Mouse (Mus musculus) kidney, postnatal 0 days (tissue): ENCODE data around the gene Tmem106a. TPM values are rescaled to one million over a fixed set of nuclear protein-coding genes. Genes with fewer than 3 reads are reported as not detected.
"Not testable (repeated sequence)": the region's sequence is repeated elsewhere in the genome, so short reads cannot be mapped to it uniquely, and the experiment has no call there.

ENCODE experiments used
- ATAC-seq: fragments of 200-750 bp; cut with Nextera tagmentation; replicated peaks from 2 replicates; pipeline ENCODE4 v1.8.0; 2017; ENCODE audit warnings: low read depth, moderate number of reproducible peaks, moderate TSS enrichment, moderate library complexity; ENCODE audit not compliant: low FRiP score
- DNase-seq: peaks from one replicate; pipeline ENCODE4 v3.0.0-alpha.2; 2016; ENCODE audit warnings: low spot score
- H3K27ac ChIP-seq: fragments of 300-500 bp; sonication (generic); 2 replicates; pipeline ENCODE4 v1.5.1; 2014; ENCODE audit warnings: mild to moderate bottlenecking
- H3K27me3 ChIP-seq: fragments of 300-500 bp; sonication (generic); 2 replicates; pipeline ENCODE4 v1.6.1; 2014; ENCODE audit warnings: low read length, mixed read lengths; ENCODE audit not compliant: insufficient read depth
- H3K36me3 ChIP-seq: fragments of 300-500 bp; sonication (generic); 2 replicates; pipeline ENCODE4 v1.6.1; 2014; ENCODE audit warnings: low read length, mixed read lengths; ENCODE audit not compliant: insufficient read depth
- H3K4me1 ChIP-seq: fragments of 300-500 bp; sonication (generic); replicated peaks from 2 replicates; pipeline ENCODE4 v1.6.1; 2014; ENCODE audit warnings: antibody characterized with exemption, low read length, mixed read lengths; ENCODE audit not compliant: insufficient read depth
- H3K4me2 ChIP-seq: fragments of 300-500 bp; sonication (generic); 2 replicates; pipeline ENCODE4 v1.6.1; 2014; ENCODE audit warnings: mild to moderate bottlenecking, low read length, moderate library complexity, mixed read lengths
- H3K4me3 ChIP-seq: fragments of 300-500 bp; sonication (generic); replicated peaks from 2 replicates; pipeline ENCODE4 v1.5.1; 2014; ENCODE audit warnings: low read depth, low read length
- H3K9ac ChIP-seq: fragments of 300-500 bp; sonication (generic); 2 replicates; pipeline ENCODE4 v1.6.1; 2014; ENCODE audit warnings: low read depth, low read length
- H3K9me3 ChIP-seq: fragments of 300-500 bp; sonication (generic); replicated peaks from 2 replicates; pipeline ENCODE4 v1.6.1; 2016; ENCODE audit warnings: low read length, inconsistent platforms, mixed read lengths
- CTCF ChIP-seq: IDR thresholded peaks from 2 replicates; pipeline ENCODE4 v1.5.1; 2016; ENCODE audit warnings: antibody characterized with exemption, low read depth, mild to moderate bottlenecking, moderate library complexity
- whole genome bisulfite sequencing: fragments of 180-500 bp; shearing (Covaris S2); extraction: QIAGEN DNeasy Blood & Tissue Kit; methylation state at CpG from one replicate; pipeline ENCODE4 v1.1.7; 2014; 5-methylcytosine and 5-hydroxymethylcytosine counted together
- polyA plus RNA-seq: library from polyadenylated mRNA; unstranded; fragments of >200 nt; fragmentation: Nextera tagmentation; extraction: Ambion mirVana; gene quantifications from 2 replicates; pipeline ENCODE4 v1.2.1, GENCODE M21; 2015

Tmem106a gene
- polyA plus RNA-seq, 1 experiment from 2014 or later, result 19.4 TPM

DNA sequence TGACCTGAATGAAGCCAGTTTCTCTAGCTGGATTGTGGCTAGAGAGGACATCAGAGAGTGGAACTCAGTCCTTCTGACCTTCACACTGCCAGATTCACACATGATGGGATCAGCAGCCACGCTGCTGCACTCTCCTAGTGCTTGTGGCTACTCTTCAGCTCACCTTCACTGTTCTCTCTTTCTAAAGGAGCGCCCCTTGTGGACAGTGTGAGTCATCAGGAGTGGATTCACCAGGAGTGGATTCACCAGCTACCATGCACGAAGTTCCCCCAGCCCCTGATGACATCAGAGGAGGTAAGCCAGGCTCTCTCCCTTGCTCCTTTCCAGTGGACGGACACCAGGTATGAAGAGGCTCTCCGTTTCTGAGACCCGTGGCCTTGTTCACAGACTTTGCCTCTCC is 5.9 kb upstream of the Tmem106a start:
- Histone ChIP-seq H3K27ac (no peak overlapping the region), H3K4me3 (no peak overlapping the region), H3K36me3 (peaks cover 81% of the 10 kb centered on the region), H3K9me3 (no peaks in the 10 kb centered on the region), H3K4me1 (no peaks in the 10 kb centered on the region), H3K27me3 (no peaks in the 10 kb centered on the region), H3K4me2 (no peak overlapping the region), H3K9ac (no peak overlapping the region)
- TF ChIP-seq CTCF, result peak; percentile 47; the same call in 1 of the 2 replicates
- DNase-seq (no peak), ATAC-seq (no peak)
- WGBS, result 72% methylated on average over 6 of the region's 6 CpGs

- Histone ChIP-seq H3K36me3 (peaks cover 36% of the 10 kb centered on the region), H3K9ac (no peak overlapping the region), H3K4me2 (no peak overlapping the region), H3K27ac (no peak overlapping the region), H3K4me1 (no peaks in the 10 kb centered on the region), H3K27me3 (no peaks in the 10 kb centered on the region), H3K9me3 (no peaks in the 10 kb centered on the region), H3K4me3 (no peak overlapping the region)
- no peak for ATAC-seq
- WGBS, result 65% methylated on average over 6 of the region's 6 CpGs
- DNase-seq, result no peak
- TF ChIP-seq CTCF, result no peak
Measured at GRCm38 (mm10) chr11:101581081-101581764, 819 bp upstream of the Tmem106a start.

GRCm38 (mm10) chr11:101583205-101583604 is 1.2 kb downstream of the Tmem106a start:
- Histone ChIP-seq H3K27ac (no peak overlapping the region), H3K4me3 (no peak overlapping the region), H3K9ac (no peak overlapping the region), H3K9me3 (no peaks in the 10 kb centered on the region), H3K4me2 (no peak overlapping the region), H3K27me3 (no peaks in the 10 kb centered on the region), H3K36me3 (peaks cover 17% of the 10 kb centered on the region), H3K4me1 (no peaks in the 10 kb centered on the region)
- TF ChIP-seq CTCF, result no peak
- ATAC-seq (no peak), DNase-seq (no peak)
- 84% methylated on average over 2 of the region's 2 CpGs for WGBS

- not testable (repeated sequence) for H3K36me3 ChIP-seq, H3K4me1 ChIP-seq, ATAC-seq, H3K27me3 ChIP-seq, H3K9me3 ChIP-seq, H3K27ac ChIP-seq, H3K4me2 ChIP-seq, H3K4me3 ChIP-seq, DNase-seq, H3K9ac ChIP-seq
- 95% methylated on average over 1 of the region's 1 CpGs for WGBS
Measured at GRCm38 (mm10) chr11:101585031-101585430, 3.0 kb downstream of the Tmem106a start.

- ATAC-seq (no peak), DNase-seq (no peak)
- Histone ChIP-seq H3K9me3 (no peaks in the 10 kb centered on the region), H3K4me1 (no peaks in the 10 kb centered on the region), H3K36me3 (peaks cover under 1% of the 10 kb centered on the region; the same call in 1 of the 2 replicates), H3K4me3 (no peak overlapping the region), H3K4me2 (no peak overlapping the region), H3K27me3 (no peaks in the 10 kb centered on the region), H3K9ac (no peak overlapping the region), H3K27ac (no peak overlapping the region)
- no peak for TF ChIP-seq CTCF
- WGBS, result 80% methylated on average over 4 of the region's 4 CpGs
Measured at GRCm38 (mm10) chr11:101585805-101586204, 3.8 kb downstream of the Tmem106a start.

DNA sequence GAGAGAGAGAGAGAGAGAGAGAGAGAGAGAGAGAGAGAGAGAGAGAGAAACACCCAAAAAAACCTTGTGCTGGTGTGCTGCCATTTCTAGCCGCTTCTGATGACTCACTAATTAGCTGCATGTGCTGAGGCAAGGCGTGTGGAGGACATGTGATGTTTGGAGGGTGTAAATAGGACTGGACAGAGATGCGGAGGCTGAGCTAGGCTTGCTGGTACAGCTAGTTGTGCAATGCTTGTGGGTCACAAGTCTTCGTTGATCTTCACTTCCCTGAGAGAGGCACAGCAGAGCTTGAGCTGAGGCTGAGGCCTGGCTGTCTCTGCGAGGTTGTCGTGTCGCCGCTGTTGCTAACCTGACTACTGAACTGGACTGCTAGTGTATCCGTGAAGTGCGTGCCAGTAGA is 5.6 kb downstream of the Tmem106a start:
- H3K36me3 ChIP-seq, result no peaks in the 10 kb centered on the region
- no peaks in the 10 kb centered on the region for H3K4me1 ChIP-seq
- DNase-seq (no peak), ATAC-seq (no peak)
- TF ChIP-seq CTCF, result no peak
- H3K4me2 ChIP-seq, result no peak overlapping the region
- WGBS, result 83% methylated on average over 10 of the region's 10 CpGs
- H3K27ac ChIP-seq, result no peak overlapping the region
- H3K27me3 ChIP-seq, result no peaks in the 10 kb centered on the region
- H3K9me3 ChIP-seq, result no peaks in the 10 kb centered on the region
- no peak overlapping the region for H3K4me3 ChIP-seq
- no peak overlapping the region for H3K9ac ChIP-seq

DNA sequence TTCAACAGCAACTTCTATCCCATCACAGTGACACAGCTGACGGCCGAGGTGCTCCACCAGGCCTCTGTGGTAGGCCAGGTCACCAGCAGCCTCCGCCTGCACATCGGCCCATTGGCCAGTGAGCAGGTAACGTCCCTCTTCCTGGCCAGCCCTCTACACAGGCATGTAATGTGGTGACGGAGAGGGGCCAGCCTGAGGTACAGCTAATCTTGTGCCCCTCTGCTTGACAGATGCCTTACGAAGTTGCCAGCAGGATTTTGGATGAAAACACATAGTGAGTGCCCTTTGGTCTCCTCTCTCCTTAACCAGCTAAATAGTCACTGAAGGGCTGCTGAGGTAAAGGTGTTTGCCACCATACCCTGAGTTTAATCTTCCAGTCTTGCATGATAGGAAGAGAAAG is 6.8 kb downstream of the Tmem106a start:
- H3K4me1 ChIP-seq, result no peaks in the 10 kb centered on the region
- H3K4me3 ChIP-seq, result no peak overlapping the region
- peak overlapping the region; percentile 51; the same call in 1 of the 2 replicates for H3K27ac ChIP-seq
- no peaks in the 10 kb centered on the region for H3K9me3 ChIP-seq
- TF ChIP-seq CTCF, result no peak
- H3K4me2 ChIP-seq, result no peak overlapping the region
- 88% methylated on average over 7 of the region's 7 CpGs for WGBS
- H3K27me3 ChIP-seq, result no peaks in the 10 kb centered on the region
- no peak overlapping the region for H3K9ac ChIP-seq
- ATAC-seq (no peak), DNase-seq (no peak)
- no peaks in the 10 kb centered on the region for H3K36me3 ChIP-seq
